Mouse (Mus musculus): ENCODE measurements around the gene Mmrn1.
A peak's percentile ranks its signal among the peaks of the same experiment; 100 is the strongest.

Mmrn1 gene

GRCm38 (mm10) chr6:60994114-60994513, 69.3 kb downstream of the Mmrn1 start:
- DNase-seq: no peak

- DNase-seq: no peak
Observed at GRCm38 (mm10) chr6:60994521-60994920, 69.7 kb downstream of the Mmrn1 start.

GRCm38 (mm10) chr6:60995596-60995995, 70.8 kb downstream of the Mmrn1 start:
- no peak for DNase-seq

- DNase-seq: no peak
Observed at GRCm38 (mm10) chr6:60996328-60996727, 71.6 kb downstream of the Mmrn1 start.

GRCm38 (mm10) chr6:61001003-61001790, 76.4 kb downstream of the Mmrn1 start:
- no peak for DNase-seq

GRCm38 (mm10) chr6:61003916-61004765, 79.4 kb downstream of the Mmrn1 start:
- no peak for DNase-seq

GRCm38 (mm10) chr6:61013780-61014179, 89.0 kb downstream of the Mmrn1 start:
- DNase-seq: no peak

GRCm38 (mm10) chr6:61019689-61020088, 94.9 kb downstream of the Mmrn1 start:
- no peak for DNase-seq

GRCm38 (mm10) chr6:61020995-61021394, 96.2 kb downstream of the Mmrn1 start:
- no peak for DNase-seq

GRCm38 (mm10) chr6:61033251-61033650, 108.5 kb downstream of the Mmrn1 start:
- peak; percentile 11 to 53 for DNase-seq
